Mouse (Mus musculus) CH12.LX (cell line): ENCODE data around the gene Msi2.

Experiments
- BHLHE40 ChIP-seq: IDR thresholded peaks from 2 replicates; pipeline ENCODE4 v1.6.1; 2011; ENCODE audit warnings: mild to moderate bottlenecking, low read depth, low read length, improper control_type of control experiment
- CTCF ChIP-seq, 2 experiments: IDR thresholded peaks in 1 of 2; conservative IDR thresholded peaks in 1 of 2; 2 replicates each; pipeline ENCODE4 v1.5.1; 2011 to 2012; ENCODE audit warnings: low read depth in 2 of 2, low read length in 2 of 2, improper control_type of control experiment in 1 of 2, inconsistent platforms in 1 of 2, mild to moderate bottlenecking in 1 of 2, moderate library complexity in 1 of 2
- JUND ChIP-seq: conservative IDR thresholded peaks from 2 replicates; pipeline ENCODE4 v1.6.1; 2011; ENCODE audit warnings: low read depth, low read length, improper control_type of control experiment
- NRF1 ChIP-seq: IDR thresholded peaks from 2 replicates; pipeline ENCODE4 v1.6.1; 2014; ENCODE audit warnings: low read depth, mild to moderate bottlenecking, inconsistent platforms, low read length, improper control_type of control experiment, moderate library complexity
- POLR2A ChIP-seq: IDR thresholded peaks from 2 replicates; pipeline ENCODE4 v1.6.1; 2011; ENCODE audit warnings: low read depth, mild to moderate bottlenecking, improper control_type of control experiment, low read length
- USF2 ChIP-seq: conservative IDR thresholded peaks from 2 replicates; pipeline ENCODE4 v1.6.1; 2011; ENCODE audit warnings: low read depth, low read length, improper control_type of control experiment
- ZMIZ1 ChIP-seq: IDR thresholded peaks from 2 replicates; pipeline ENCODE4 v1.6.1; 2012; ENCODE audit warnings: low read depth, mild to moderate bottlenecking, inconsistent platforms, low read length, improper control_type of control experiment

DNA sequence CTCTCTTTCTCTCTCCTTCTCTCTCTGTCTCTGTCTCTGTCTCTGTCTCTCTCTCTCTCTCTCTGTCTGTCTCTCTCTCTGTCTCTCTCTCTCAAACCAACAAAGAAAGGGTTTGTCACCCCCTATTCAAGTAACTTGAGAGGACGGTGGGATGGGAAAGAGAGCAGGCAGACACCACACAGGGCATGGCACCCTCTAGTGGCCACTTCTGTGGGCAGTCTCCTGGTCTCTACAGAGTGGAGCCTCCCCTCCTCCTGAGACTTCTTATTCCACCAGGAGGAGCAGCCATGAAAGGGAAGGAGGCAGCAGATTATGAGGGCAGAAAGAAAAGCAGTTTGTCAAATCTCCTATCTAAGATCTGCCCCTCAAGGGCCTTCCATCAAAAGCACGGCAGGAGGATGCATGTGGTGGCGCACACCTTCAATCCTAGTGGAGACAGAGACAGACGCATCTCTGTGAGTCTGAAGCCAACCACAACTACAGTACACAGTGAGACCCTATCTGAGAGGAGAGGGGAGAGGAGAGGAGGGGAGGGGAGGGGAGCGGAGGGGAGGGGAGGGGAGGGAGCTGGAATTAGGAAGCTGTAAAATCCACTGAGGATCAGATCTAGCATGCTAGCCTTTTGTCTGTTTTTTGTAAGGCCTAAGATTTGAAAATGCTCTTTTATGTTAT, 305.8 kb downstream of the Msi2 start:
- TF ChIP-seq POLR2A (no peak), ZMIZ1 (no peak), CTCF (conservative IDR thresholded peaks at IDR 0.05 in 1 of 2, IDR thresholded peaks at IDR 0.05 in 1 of 2; ENCODE audit: low read depth in 2 of 2, low read length in 2 of 2) (peak; percentile 82 to 92), USF2 (no peak), NRF1 (no peak), BHLHE40 (no peak), JUND (no peak)
